Mouse (Mus musculus) small intestine, adult 2 months (tissue): ENCODE measurements around the gene Ccdc125.

Experiments
- CTCF ChIP-seq: fragments of 200-500 bp; IDR thresholded peaks from 2 replicates; pipeline ENCODE4 v1.5.1; 2012; ENCODE audit warnings: low read depth, mild to moderate bottlenecking, control low read depth, inconsistent platforms, low read length, moderate library complexity, mixed read lengths; ENCODE audit not compliant: insufficient replicate concordance, insufficient read length; ENCODE audit errors: extremely low read depth
- POLR2A ChIP-seq: fragments of 200-500 bp; IDR thresholded peaks from 2 replicates; pipeline ENCODE4 v1.6.1; 2012; ENCODE audit warnings: low read depth, mild to moderate bottlenecking, control low read depth, inconsistent platforms, low read length, moderate library complexity

DNA sequence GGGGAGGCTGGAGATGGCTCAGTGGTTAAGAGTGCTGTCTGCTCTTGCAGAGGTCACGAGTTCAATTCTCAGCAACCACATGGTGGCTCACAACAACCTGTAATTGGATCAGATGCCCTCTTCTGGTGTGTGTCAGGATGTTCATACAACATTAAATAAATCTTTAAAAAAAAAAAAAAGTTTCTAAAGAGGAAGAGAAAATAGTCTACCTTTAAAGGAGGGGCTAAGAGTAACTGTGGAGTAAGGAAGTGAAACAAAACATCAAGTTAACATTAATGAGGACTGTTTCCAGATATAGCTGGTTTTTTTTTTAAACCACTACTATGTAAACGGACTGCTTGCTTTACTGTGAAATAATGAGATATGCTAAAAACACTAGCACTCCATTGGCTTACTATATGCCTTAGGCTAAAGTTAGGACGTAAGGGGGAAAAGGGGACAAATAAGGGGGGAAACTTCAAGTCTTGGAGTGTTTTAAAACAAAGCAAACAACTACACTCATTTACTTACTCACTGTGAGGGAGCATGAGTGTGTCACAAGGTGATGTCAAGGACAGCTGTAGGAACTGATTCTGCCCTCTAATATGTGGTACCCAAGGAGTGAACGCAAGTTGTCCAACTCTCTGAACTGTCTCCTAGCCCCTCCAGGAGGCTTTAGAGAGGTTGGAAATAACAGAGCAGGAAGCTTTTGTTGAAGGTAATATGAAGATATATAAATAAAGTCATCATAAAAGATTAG, 26.9 kb upstream of the Ccdc125 start:
- TF ChIP-seq CTCF (no peak), POLR2A (no peak)
